Mouse (Mus musculus): ENCODE data around the gene Soat1.
A peak's percentile ranks its signal among the peaks of the same experiment; 100 is the strongest.
"Not testable (repeated sequence)": the region's sequence is repeated elsewhere in the genome, so short reads cannot be mapped to it uniquely, and the experiment has no call there.

The Soat1 gene

DNA sequence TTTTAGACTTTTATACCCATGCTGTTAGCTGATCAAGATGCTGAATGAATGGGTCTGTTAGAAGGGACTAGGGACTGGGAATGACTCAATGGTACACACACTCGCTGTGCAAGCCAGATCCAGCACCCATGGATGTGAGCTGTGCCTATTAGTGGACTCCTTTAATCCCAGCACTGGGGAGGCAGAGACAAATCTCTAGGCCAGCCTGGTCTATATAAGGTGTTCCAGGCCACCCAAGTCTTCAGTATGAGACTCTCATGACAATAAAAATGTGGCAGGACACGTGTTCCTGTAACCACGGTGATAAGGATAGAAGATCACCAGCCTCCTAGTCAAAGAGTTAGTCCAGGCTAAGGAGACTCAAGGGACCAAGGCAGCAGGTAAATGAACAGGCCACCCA lies 50.1 kb downstream of the Soat1 start:
- no peak for DNase-seq (ENCODE audit: low read depth)

DNA sequence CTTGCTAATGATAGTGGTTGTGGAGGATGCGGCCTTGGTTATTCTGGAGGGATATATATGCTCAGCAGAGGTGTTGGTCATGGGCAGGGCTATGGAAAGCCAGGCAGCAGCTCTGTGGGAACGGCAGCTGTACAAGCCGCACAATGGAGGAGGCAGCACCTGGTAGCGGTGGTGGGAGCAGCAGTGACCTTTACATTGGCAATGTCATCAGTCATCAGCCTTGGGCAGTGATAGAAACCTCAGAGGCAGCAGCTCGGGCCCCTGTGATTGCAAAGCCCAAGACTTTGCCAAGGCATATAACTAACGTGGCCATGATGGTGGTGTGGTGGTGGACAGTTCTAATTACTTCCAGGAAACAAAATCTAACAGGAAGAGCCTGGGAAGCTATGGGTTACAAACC lies 50.6 kb downstream of the Soat1 start:
- no peak for DNase-seq (ENCODE audit: low read depth)

DNA sequence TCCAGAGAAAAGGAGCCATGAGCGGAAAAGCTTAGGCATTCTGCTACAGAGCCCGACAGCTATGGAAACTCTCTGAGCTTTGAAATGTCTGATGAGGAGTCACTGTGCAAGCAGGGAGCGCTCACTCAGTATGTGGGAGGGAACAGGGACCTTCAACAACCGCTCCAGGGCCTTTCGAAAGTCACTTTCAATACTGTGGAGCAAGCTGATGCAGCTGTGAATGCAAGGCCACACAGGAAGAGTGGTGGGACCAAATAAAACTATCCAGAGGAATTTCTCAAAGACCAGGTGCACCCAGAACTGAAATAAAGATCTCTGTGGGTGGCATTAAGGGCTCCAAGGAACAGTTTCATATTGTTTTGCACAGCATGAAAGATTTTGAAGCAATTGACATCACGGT lies 51.3 kb downstream of the Soat1 start:
- no peak for DNase-seq (ENCODE audit: low read depth)

DNA sequence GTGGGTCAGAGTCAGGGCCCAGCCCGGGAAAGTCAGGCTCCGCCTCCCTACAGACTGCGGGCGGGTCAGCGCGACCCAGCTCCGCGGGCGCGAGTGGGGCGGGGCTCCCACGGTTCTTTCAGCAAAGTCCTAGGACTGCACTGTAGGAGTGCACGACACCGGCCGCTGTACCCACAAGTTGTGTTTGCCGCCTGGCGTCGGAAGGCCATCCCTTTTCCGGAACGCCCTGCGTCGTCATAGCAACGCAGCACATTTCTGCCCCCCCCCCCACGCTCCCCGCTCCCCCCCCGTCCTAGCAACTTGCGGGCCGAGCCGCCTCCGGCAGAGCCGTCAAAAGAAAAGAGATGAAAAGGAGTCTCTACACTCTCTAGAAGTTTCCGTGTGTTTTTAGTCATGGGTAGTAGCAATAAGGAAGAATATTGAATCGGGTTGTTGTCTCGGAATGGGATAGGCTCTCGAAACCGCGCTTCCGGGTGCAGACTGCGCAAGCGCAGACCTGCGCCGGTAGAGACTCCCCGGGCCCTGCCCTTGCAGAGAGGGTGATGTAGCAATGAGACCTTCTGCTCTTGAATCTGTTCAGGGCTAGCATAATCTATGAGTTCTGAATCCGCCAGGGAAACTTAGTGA lies 53.3 kb downstream of the Soat1 start, which contains the start of gene Axdnd1:
TSS of gene Axdnd1 (minus strand) at position 489 of the 627 bp plus-strand sequence.
- DNase-seq (ENCODE audit: low read depth) = peak; percentile 81

DNA sequence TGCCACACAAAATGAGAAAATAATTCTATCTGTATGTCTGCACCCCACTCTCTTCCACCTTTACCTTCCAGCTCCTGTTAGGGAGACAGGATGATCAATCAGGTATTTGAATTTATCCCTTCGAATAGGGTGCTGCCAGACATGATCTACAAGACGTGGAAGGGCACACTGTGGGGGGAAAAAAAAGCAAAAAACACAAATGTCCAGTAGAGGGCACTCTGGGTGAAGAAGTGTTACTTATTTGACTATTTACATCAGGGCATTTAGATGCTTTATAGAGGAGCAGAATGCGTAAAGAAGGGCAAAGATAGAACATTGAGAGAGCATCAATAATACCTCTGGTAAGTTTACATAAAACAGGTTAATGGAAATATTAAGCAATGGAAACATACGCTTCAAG lies 56.0 kb downstream of the Soat1 start:
- no peak for DNase-seq (ENCODE audit: low read depth)

DNA sequence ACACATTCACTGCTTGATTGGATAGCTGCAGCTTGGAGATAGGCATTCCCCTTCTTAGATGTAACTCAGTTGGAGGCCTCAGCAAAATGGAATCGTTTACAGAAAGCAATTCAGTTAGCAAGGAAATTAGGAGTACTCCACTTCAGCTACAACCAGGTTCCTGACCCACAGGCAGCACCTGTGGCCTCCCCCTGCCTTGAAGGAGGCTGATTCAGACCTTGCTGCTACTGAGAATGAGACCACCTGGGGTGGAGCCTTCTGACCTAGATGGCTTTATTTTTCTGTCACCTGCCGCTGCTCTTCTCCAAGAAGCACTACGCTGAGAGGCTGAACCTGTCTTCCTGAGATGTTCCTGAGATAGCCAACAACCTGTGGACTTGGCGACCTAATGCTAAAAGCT lies 65.6 kb downstream of the Soat1 start:
- no peak for DNase-seq (ENCODE audit: low read depth)

DNA sequence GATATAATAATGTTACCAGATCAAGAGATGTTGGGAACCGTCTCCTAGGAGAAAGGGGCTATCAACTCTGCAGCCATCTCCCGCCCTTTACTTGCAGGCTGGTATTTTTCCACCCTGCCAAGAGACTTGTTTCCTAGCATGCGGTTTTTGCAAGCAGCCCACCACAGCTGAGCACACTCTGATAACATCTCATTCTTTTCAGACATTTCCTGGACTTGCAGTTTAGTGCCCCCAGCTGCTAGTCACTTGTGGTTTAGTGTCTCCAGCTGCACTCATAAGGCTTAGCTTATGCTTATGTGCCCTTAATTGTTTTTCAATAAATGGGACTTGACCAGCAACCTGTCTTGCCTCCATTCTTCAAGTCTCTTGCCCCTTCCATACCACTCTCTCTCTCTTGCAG lies 66.1 kb downstream of the Soat1 start:
- peak; percentile 23 for DNase-seq (ENCODE audit: low read depth)

DNA sequence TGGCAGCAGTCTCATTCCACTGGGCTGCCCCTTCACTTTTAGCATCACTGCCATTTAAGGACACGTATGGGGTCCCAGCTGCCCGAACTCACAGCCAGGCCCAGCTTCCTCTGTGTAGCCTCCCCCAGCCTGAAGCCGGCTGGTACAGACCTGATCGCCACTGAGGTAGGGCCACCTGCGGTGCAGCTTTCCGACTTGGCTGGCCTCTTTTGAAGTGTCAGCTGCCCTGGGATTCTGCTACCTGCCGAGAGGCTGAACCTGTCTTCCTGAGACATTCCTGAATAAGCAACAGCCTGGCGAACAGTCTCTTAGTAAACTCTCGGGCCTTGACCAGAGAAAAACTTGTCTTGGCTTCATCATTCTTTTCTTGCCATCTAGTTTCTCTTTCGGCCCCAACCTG lies 70.9 kb downstream of the Soat1 start:
- DNase-seq (ENCODE audit: low read depth) = no peak

DNA sequence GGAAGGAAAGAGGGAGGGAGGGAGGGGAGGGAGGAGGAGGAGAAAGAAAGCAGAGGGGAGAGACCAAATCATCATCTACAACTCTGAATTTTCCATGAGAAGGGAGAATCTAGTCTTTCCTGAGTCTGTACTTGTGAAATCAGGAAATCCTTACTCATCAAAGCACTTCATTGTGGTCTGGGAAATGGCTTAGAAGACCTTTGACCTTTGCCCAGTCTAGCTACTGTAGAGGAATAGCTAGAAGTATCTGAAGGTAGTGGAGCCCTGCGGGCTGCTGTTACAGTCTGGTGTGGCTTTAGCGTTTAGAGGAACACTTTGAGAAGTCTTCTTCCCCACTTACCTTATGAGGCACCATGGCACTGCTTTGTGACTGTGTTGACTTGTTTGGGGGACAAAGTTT lies 71.6 kb downstream of the Soat1 start:
- no peak for DNase-seq (ENCODE audit: low read depth)

DNA sequence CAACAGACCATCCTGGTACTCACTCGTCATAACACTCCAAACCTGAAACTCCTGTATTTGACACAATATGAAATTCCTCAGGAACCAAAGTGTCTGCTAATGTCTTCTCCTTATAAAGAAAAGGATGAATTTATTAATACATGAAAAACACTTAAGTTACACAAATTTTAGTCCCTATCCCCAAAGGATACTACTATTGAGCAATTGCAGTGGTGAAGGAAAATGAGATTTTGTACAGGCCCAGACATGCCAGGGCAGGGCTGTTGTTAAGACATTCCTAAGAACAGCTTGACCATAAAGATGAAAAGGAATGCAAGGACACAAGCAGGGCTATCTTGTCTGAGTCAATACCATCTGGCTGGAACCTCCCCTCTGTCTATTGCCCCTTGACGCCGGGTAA lies 74.0 kb downstream of the Soat1 start:
- DNase-seq (ENCODE audit: low read depth) = not testable (repeated sequence)

DNA sequence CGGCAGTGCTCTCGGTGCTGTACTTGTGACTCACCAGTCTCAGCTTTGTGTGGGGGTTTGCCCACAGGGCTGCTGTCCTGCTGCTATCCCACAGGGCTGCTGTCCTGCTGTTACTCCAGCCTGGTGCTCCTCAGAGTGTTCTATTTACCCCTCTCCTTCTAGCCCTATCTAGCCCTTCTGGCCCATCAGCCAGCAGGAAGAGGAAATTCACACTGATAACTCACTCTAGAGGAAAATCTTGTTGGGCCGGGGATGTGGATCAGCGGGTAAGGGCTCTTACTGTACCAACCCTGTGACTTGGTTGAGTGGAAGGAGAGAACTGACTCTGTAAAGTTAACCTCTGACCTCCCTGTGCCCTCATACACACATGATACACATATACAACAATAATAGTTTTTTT lies 81.0 kb downstream of the Soat1 start:
- DNase-seq (ENCODE audit: low read depth) = no peak

DNA sequence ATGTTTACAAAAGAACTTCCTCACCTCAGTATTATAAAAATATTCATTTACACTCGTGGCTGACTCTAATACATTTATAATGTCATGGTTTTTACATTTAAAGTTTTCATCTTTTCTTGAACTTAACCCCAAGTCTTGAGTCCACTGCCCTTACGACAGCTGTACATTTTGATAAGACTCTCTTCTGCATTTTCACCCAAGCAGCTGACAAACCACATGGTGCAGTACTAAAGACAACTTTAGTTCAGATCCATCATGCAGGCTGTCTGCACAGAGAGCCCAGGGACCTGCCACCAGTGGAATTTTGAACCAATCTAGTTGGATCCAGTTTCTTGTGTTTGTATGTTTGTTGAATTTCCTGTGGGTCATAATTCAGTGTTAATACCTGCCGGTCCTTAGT lies 87.3 kb downstream of the Soat1 start:
- no peak for DNase-seq (ENCODE audit: low read depth)

DNA sequence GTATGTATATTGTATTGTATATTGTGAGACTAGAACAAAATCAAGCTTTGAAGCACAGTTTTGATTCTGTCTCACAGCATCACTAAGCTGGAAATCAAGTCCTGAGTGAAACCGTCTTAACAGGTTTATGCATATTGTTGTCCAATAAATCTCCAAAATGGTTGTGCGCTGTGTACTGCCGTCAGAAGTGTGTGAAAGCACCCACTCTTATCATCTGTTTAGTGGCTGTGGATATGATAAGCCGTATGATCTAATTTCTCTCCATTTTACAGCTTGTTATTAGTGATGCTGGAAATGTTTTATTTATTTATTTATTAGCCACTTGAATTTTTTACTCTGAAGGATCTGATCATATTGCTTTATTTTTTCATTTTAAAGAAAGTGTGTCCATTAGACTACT lies 87.9 kb downstream of the Soat1 start:
- no peak for DNase-seq (ENCODE audit: low read depth)

DNA sequence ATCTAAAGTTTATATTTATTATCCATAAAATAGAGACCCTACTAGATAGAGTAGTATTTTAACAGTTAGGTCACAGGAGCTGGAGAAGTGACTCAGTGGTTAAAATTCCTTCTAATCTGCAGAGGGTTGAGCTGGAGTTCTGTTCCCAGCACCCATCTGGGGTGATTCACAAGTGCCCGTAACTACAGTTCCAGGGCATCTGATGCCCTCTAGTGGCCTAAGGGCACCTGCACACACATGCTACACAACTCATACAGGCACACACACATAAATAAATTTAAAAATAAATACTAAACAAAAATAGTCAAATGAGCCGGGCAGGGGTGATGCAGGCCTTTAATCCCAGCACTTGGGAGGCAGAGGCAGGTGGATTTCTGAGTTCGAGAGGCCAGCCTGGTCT lies 92.9 kb downstream of the Soat1 start:
- no peak for DNase-seq (ENCODE audit: low read depth)

Data from c-Kit-positive CD71-negative TER-119-negative erythroid progenitor cells, embryonic 14.5 days (primary cell).